Mouse (Mus musculus) skeletal muscle tissue, adult 2 months (tissue): Measurements from ENCODE around the gene Uqcrfs1.
A peak's percentile ranks its signal among the peaks of the same experiment; 100 is the strongest.

ENCODE experiments used
- DNase-seq: peaks from one replicate; pipeline ENCODE4 v3.0.0-alpha.2; 2012; ENCODE audit warnings: low read depth, low spot score

Gene Uqcrfs1

DNA sequence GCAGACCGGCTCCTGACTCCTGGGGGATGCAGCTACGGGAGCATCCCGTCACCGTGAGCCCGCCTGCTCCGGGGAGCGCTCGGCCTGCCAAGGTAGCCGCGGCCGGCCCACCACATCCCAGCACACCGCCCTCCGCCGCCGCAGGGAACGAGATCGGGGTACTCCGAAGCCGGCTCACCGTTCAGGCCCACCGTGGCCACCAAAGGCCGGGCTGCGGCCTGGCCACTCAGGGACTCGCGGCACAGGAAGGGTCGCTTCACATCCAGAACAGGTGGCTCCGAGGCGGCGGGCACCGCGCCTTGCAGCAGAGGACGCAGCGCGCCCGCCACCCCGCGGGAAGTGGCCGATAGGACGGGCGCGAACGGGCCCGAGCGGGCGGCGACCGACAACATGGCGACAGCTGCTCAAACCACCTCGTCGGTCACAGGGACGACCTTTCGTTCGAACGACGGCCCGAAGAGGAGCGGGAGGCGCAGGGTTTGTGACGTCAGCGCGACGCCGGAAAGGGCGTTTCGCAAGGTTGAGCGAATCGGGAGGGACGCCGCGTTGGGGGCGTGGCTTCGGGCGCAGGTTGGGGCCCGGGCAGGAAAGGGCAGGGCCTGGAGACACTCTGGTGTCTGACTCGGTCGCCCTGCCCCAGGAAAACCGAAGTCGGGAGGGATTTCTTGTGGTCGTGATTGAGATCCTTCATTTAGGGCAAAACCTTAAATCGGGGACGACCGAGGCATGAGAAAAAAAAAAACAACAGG, at the start of gene Uqcrfs1:
Uqcrfs1 (minus strand) TSS at position 507 of the 749 bp plus-strand sequence.
- DNase-seq: peak; percentile 97

DNA sequence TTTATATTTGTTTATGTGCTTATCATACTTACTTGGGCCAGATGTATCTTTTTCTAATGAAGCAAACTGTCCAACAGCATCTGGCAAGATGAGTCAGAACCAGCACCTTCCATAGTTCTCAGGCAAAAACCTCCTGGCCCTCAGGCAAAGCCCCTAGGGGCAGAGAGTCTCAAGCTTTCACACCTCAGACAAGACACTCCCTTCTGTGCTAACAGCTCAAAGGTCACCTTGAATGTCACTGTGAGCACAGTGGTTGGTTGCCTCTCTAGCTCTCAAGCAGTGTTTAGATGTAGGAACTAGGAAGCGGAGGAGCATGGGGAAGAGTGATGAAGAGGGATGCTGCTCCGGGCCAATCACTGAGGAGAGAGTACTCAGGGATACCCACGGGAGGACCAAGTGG, 40.6 kb upstream of the Uqcrfs1 start:
- DNase-seq: no peak

DNA sequence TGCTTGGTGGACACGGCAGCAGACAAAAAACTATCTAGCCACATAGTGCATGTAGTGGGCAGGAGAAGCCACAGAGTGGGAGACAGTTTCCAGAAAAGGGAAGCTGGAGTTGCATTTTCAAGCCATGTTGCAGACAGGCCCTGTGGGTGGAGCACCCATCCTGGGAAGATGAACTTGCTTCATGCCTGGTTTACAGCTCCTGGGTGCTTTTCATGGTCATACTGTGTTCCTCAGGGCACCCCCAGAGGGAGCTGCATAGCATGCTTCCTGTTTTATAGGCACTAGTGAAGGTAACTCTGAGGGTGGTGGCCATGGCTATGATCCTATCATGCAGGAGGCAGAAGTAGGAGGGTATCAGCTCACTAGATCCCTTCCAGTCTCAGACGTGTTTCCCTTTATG, 37.4 kb upstream of the Uqcrfs1 start:
- no peak for DNase-seq

DNA sequence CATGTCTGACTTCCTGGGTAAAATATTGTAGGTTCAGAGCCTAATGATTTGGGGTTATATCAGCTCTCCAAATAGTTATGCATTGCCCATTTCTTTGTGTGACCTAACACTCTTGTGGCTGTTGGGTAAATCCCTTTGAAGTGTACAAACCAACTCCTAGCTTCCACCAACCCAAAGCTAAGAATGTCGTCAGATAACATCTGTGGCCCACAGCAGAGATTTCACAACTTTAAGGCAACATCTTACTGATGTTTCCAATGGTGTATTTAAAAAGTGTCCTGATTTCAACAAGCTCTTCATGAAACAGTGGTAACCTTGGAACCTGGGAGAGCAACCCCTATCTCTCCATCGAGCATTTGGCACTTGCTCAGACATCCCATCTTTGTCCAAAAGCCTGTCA, 33.6 kb upstream of the Uqcrfs1 start:
- no peak for DNase-seq

DNA sequence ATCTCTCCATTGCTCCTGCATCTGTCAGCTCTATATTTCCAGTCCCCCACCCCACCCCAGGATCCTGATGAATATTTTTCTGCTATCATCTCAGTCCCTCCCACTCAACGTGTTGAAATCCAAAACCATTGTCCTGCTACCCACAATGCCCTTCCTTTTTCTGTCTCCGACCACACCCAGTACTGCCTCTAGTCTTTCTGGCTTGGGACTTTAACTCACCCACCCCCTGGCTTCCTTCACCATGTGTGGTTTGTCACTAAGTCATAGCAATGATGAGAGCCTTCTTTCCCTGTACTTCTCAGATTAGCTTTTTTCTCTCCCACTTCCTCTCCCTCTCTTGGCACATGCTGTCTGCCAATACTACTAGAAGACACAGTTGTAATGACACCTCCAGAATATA, 31.7 kb upstream of the Uqcrfs1 start:
- DNase-seq: no peak

DNA sequence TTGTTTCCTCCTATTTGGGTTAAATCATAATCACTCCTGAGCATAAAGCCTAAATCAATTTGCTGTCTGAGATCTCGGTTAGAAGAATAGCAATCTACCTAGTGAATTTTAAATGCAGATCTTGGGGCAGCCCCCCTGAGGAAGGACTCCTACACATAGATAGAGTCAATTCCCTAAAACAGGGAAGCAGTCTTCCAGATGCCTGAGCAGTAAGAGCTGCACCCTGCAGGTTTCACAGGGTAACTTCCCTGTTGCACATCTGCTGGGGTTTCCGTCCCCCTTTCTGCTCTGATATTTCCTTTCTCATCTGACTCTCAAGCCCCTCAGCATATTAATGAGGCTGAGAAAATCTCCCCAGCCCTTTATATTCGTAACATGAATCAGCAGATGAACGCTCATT, 27.8 kb upstream of the Uqcrfs1 start:
- no peak for DNase-seq

DNA sequence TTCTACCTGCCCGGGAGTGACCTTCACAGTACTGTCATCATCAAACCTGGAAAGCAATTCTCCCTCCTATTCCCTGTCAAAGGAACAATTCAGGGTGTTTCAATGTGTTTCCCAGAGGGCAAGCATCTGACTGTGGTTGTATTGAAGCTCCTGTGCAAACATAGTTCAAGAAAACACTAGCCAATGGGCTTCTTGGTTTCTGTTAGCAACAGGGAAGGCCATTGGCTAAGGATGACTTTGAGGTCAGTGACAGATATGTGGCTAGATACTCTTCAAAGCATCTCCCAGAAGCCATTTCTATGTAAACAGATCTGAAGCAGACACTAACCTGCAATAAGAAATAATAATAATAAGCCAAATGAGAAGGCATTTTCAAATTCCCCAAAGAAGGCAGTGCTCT, 25.0 kb upstream of the Uqcrfs1 start:
- no peak for DNase-seq

DNA sequence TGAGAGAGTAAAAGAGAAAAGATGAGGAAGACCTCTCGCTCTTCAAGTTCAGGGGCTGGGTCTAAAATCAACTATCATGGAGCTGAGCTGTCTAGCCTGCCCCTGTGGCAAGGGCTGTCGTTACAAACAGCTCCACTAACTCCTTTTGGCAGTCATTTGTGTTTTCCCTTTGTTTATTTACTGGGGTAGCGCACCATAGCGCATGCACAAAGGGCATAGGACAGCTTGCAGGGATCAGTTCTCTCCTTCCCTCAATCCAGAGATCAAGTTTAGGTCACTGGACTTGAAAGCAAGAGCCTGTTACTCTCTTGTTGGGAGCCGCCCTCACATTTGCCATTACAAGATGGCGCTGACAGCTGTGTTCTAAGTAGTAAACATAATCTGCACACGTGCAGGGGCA, 22.4 kb upstream of the Uqcrfs1 start:
- no peak for DNase-seq

DNA sequence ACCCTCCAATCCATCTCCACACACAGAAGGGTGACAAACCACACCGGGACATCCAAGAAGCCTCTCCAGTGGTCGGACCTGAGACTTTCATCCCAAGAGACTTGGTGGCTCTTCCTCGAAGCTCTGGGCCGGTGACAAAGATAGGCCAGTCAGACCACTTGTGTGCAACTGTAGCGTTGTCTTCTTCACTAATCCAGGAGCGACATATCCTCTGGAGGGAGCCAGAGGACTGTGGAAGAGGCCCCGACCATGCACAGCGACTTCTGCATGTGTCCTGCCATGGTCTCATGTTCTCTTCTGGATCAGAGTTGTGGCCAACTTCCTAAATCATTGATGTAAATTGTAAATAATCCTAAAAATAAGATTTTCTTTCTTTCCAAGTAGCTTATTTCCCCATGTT, 21.6 kb upstream of the Uqcrfs1 start:
- DNase-seq: peak; percentile 25

DNA sequence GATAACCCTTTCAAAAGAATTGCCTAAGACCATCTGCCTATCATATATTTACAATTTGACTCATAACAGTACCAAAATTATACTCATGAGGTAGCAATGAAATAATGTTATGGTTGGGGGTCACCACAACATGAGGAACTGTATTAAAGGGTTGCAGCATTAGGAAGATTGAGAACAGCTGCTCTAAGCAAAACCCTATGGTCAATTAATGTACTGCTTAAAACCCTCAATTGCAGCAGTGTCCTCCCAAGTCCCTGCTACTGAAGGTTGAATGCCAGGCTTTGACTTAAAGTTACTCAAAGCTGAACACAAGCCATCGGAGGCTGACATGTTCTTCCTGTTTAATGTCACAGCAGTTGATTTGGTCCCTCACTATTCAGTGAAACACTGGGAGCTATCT, 15.4 kb upstream of the Uqcrfs1 start:
- no peak for DNase-seq

DNA sequence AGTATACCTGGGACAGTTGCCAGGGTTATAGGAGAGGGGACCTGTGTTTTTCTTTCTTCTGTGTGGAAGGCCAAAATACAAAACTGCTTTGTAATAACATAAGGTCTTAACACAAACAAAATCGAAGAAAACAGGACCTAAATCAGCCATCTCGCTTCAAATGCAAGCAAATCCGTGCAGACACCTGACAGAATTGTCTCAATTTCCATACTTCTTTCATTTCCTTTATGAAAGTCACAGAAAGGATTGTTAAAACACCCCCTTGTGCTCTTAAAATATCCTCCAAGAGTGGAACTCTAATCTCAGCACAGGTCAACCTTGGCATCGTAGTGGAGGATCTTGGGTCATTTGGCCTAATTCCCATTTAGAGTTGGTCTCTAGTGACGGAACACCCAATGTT, 14.9 kb upstream of the Uqcrfs1 start:
- no peak for DNase-seq

DNA sequence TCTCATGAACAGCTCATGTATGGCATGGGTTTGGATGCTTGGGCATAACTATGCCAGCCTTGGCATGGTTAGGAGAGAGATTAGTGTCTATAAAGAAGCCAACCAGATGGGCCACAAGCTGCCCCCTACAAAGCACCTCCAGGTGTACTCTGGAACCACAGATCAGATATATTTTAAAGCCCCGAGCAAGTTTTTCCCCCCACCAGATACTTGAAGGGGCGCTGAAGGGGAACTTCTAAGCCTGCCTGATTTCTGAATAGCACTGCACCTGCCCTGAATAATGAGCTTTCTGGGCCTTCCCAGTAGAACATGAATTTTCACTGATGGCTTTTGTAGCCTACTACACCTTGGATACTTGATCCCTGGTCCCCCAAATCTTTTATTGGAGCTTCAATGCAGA, 12.6 kb upstream of the Uqcrfs1 start:
- DNase-seq: no peak

DNA sequence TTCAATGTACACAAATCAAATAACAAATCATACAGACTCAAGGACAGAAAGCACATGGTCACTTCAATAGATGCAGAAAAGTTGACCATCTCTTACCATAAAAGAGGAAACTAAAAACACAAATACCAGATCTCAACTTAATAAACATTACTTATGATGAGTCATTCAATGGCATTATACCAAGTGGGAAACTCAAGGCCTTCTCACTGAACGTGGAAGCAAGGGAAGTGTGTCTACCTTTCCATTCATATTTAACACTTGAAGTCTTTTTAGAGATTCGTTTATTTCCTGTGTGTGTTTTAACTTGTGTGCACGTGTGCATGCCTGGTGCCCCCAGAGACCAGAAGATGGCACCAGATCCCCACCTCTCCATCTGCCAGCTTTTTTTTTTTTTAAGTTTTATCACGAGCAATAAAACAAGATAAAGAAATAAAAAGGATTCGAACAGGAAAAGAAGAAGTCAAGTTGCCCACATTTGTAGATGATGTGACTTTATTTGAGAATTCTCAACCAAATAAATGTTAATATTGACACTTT, 8.0 kb upstream of the Uqcrfs1 start:
- no peak for DNase-seq

DNA sequence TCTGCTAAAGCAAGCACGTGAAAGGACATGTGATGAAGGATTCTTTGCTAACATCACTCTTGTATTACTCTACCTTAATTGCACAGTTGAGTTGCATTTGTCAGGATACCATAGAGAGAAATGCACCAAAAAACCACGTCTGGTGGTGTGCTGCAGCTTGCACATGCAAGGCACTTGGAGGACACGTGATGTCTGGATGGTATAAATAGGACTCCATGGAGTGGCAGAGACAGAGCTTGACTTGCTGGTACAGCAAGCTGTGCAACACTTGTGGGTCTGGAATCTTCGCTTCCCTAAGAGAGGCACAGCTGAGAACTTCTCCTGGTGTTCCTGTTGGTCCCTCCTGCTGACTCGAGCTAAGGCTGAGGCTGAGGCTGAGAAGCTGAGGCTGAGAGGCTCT, 4.2 kb upstream of the Uqcrfs1 start:
- no peak for DNase-seq

DNA sequence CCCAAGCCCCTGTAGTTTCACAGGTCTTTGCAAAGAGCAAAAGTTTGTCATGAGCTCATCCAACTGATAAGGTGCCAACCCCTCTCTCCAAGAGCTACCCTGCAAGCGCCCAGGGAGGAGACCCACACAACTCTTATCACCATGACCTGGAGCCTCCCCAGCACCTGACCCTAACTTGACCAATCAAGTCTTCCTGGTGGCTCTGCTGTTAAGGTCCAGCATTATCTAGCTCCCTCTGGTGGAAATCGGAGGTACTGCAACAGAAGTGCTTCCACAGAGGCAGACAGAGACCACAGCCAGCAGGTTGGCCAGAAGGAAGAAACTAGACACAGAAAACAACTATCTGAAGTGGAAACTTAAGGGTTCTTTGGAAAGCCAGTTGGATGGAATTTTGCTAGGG, 3.7 kb upstream of the Uqcrfs1 start:
- DNase-seq: peak; percentile 76

DNA sequence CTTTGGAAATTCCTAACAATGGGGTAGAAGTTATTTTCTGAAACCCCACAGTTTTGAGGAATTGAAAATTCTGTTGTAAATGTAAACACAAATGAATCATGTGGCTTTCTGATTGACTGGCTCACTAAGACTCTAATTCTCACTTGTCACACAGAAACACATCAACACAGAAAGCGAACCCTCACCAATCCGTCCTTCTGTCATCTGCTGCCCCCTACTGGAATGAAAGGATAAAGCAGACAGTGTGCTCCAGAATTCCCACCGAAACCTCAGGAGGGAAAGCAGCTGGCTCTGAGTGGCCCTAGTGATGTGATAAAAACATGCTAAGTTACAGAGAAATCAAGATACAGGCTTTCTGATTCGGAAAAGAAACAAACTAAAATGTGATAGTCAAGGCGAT, 14.4 kb downstream of the Uqcrfs1 start:
- DNase-seq: peak; percentile 50

DNA sequence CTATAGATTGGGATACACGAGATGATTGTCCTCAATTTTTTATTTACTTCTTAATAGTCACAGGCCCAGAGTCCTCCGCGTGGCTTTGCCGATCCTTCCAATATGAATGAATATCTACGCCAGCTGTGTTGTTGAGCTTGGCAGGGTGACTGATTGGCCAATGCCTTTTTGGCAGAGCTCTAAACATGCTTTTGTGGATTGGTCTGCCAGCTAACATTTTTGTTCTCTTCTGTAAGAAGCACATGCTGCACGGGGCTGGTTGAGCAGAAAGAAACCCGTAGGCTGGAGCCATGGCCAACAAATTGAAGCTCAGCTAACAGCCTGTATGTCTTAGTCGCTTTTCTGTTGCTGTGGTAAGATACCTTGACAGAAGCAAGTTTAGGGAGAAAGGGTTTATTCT, 20.2 kb downstream of the Uqcrfs1 start:
- peak; percentile 74 for DNase-seq

DNA sequence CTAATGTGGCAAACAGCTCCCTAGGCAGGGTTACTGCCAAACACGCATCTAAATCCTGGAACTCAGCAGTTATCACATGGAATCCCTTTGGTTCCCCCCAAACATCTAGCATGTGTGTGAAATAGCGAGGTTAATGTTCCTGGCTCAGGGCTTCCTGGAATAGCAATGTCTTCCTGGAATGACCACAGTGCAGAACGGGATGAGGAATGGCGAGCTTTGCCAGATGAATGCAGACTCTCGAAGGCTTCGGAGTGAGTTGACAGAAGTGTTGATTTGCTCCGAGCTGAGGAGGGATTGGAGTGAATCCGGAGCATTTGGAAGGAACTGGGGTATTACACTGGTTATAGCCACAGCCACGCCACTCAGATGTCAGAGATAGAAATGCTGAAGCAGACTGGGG, 21.2 kb downstream of the Uqcrfs1 start:
- DNase-seq: peak; percentile 61

DNA sequence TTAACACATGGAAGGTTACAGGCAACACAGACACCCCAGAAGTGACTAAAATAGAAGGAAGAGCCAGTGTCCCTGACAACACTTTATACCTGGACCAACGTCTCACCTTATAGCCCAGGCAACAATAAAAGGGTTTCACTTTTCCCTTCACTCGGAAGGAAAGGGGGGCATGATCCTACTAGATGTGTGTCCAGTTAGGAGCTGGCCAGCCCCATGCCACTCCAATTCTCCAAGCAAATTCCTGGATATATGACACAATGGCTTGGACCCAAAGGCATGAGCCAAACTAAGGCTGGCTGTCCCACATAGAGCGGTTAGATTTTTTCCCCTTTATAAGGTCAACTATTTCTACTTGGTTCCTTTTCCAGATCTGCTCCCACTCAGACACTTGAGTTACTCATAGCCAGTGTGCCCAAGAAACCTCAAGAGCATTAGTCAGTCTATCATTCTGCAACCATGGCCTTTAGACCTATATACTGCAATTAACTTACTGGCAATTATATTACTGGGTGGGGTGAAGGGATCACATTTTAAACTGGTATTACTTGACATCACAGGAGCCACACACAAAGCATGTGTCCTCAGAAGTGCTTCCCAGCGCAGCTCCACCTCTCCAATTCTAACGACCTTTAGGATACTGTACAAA, 21.8 kb downstream of the Uqcrfs1 start:
- no peak for DNase-seq

DNA sequence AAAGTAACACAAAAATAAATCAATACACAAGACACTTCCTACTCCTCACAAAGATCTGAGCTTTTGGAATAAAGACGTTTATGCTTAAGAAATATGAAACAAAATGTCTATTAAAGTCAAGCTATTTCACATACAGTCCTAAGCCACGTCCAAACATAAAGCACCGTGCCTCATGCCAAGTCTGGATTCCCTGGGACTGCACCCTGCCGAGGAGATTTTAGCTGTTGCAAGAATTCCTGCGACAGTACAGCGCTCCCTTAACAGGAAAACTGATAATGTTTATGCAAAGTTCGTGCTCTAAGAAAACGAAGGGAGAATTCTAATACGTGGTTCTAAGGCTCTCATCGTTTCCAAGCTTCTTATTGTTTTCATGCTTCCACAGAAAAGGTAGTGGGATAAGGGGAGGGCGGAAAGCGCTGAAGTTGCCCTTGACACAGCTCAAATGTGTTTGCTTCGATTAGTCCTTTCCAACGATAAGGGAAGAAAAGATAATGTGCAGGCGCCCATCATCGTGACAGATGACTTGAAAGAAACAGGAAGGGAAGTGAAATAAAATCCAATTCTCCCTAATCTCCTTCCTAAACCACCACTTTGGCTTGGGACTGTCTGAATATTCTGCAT, 23.8 kb downstream of the Uqcrfs1 start:
- no peak for DNase-seq

DNA sequence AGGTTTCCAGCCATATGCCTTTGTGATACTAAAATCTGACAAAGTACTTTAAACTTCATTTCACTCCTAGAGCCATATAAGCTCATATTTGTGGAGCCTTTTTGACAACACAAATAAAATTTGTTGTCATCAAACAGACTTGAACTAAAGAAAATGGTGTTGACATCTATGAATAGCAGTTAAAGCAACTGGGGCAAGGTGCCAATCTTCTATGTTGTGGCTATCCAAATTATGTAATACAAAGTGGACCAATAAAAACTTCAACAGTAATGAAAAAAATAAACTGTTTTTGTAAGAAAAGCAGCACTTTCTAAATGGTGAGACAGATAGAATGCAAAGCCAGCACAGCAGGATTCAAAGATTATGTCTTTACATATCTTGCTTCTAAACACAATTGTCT, 27.0 kb downstream of the Uqcrfs1 start:
- DNase-seq: no peak

DNA sequence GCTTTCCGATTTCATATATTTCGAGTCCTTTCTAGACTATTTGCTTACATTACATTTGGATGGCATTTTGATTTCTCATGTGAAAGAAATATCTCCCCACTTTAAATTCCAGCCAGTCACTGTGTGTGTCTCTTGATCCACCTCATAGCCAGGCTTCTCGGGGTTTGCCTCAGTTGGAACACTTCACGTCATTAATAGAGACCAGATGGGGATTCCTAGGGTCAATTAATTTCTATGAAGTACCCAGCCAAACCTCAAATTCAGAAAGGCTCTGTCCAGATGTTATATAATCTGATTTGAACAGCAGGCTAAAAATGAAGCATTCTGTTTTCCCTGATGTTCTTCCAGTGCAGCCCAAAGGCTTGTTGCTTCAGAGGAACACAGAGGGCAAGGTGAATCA, 37.5 kb downstream of the Uqcrfs1 start:
- peak; percentile 39 for DNase-seq

DNA sequence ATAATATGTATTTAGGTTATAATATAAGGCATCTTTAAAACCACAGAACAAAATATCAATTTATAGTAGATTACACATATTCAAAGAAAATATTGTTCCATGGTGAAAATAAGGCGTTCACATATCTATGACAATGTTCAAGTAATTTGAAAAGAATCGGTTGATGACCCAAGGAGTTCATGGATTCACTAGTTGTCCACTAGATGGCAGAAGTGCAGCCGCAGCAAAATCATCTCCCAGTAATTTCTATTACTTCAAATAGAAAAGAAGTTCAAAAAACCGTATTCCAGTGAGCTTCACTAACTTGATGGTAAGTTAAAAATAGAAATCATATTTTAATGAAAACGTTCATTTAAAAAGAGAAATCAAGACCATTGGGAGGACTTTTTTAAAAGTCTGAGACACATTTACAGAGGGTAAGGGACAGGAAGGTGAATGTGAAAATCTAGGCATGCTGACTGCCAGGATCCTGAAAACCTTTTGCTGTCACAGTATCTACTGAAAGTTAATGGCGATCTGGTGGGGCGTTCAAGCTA, 43.2 kb downstream of the Uqcrfs1 start:
- DNase-seq: no peak
